Mouse (Mus musculus): Measurements from ENCODE around the gene Tbc1d10b.

The Tbc1d10b gene

DNA sequence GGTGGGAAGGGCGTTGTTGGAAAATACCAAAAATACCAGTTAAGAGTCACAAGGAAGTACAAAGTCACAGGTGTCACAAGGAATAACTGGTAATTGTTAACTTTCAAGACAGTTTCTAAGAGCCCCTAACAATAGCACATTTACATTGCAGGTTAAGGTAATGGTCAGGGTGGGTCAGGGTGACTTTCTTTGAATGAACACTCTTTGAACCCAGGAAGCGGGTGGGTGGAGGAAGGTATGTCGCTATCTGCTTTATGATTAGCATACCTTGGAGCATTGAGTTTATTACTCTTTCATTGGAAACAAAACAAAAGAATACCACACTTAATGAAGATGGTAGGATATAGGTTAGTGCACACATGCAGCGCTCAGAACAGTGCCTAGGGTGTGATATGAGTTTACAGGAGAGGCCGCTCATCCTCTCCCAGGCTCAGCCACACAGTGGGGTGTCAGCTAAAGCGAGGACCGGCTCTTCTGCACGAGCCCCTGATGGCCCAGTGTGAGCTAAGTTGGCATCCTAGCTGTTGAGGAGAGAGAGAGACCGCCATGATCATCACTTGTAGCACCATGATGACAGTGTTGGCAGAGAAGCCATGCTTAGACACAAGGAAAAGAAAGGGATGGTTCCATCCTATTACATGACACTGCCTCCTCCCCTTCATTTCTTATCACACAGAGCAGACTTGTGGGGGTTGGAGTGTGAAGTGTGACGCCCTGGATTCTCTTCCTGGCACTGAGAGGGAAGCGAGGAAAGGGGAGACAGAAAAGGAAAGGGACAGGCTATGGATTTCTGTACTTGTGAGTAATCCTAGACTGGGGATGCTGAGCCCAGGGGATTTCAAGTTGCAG lies 17.1 kb upstream of the Tbc1d10b start:
- DNase-seq (ENCODE audit: extremely low read depth, insufficient read length, low spot score) = no peak

DNA sequence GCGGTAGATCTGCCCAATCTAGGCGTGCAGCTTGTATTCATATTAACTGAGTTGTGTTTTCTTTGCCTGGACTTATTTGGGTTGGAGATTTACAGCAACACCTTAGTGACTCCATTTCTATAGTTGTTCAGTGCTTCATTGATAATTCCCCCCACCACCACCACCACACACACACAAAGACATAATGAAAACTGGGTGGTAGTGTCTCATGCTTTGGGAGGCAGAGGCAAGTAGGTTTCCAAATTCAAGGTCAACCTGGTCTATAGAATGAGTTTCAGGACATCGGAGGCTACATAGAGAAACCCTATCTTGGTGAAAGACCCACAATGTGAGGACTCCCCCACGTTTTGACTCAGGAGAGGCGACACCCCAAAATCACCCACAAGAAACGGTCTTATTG lies 16.3 kb upstream of the Tbc1d10b start:
- DNase-seq (ENCODE audit: extremely low read depth, insufficient read length, low spot score) = no peak

DNA sequence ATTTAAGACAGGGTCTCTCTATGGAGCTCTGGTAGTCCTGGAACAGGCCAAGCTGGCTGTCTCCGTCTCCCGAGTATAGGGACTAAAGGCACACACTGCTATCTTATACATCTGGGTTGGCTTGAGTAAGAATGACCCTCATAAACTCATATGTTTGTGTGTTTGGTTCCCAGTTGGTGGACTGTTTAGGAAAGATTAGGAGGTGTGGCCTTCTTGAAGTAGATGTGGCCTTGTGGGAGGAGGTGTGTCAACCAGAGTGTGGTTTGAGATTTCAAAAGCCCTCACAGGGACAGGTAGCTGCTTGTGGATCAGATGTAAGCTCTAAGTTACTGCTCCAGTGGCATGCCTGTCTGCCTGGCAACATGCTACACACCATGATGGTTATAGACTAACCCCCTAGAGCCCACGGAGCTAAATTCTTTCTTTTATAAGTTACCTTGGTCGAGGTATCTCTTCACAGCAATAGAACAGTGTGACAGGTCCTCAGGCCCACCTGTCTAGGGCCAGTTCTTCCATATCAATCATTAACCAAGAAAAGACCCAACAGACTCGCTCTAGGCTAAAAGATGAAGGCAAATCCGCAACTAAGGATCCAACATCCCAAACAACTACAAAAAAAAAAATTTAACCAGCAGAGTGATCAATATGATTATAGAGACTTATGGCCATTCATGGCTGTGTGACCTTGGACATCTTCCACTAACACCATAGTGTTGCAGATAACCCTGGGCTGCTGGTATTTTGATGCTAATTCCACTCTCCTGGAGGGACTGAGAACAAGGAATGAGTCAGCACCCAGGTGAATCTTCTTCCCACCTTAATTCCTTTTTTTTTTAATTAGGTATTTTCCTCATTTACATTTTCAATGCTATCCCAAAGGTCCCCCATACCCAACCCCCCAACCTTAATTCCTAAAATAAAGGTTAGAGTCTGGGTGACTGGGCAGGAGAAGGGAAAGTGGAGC lies 15.5 kb upstream of the Tbc1d10b start:
- DNase-seq (ENCODE audit: extremely low read depth, insufficient read length, low spot score) = no peak

DNA sequence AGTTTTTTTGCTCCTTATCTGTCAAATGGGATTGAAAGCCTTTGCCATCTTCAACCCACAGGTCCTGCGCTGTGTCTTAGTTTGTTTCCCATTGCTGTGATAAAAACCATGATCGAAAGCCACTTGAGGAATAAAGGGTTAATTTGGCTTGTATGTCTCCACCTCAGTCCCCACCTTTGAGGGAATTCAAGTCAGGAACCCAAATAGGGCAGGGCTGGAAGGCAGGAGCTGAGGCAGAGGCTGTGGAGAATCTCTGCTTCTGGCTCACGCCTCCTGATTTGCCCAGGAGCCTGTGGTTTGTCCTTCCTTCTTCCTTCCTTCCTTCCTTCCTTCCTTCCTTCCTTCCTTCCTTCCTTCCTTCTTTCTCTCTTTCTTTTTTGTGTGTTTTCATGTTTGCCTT lies 14.8 kb upstream of the Tbc1d10b start:
- no peak for DNase-seq (ENCODE audit: extremely low read depth, insufficient read length, low spot score)

DNA sequence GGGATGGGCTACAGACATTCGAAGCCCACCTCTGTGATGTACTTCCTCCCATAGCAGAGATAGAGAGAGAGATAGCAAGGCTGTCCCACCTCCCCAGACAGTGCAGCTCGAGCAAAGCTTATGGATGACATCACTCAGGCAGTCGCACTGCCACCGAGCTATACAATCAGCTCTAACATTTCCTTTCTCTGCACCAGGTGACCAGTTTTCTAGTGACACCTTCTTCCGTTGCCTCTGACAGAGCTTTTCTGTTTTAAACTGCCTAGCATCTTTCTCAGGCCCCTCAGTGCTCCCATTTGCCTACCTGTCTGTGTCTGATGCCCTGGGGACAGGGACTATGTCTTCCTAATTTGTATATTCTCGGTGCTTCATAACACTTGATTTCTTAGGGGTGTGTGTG lies 12.2 kb upstream of the Tbc1d10b start:
- DNase-seq (ENCODE audit: extremely low read depth, insufficient read length, low spot score) = no peak

DNA sequence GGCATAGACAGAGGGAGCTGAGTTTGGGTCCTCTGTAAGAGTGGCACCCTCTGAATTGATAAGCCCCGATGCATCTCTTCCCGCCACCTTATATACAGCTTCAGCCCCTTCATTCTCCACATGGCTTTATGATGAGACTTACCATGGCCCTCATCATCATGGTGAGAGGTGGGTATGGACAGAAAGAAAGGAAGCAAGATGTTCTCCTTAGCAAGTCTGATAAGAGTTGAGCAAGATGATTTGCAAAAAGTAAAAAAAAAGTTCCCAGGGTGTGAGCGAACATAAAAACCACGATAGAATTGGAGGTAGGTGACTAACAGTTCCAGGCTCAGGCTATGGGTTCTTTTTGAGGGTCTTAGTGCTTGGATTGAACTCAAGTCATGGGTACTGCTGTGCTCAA lies 10.4 kb upstream of the Tbc1d10b start:
- DNase-seq (ENCODE audit: extremely low read depth, insufficient read length, low spot score) = no peak

DNA sequence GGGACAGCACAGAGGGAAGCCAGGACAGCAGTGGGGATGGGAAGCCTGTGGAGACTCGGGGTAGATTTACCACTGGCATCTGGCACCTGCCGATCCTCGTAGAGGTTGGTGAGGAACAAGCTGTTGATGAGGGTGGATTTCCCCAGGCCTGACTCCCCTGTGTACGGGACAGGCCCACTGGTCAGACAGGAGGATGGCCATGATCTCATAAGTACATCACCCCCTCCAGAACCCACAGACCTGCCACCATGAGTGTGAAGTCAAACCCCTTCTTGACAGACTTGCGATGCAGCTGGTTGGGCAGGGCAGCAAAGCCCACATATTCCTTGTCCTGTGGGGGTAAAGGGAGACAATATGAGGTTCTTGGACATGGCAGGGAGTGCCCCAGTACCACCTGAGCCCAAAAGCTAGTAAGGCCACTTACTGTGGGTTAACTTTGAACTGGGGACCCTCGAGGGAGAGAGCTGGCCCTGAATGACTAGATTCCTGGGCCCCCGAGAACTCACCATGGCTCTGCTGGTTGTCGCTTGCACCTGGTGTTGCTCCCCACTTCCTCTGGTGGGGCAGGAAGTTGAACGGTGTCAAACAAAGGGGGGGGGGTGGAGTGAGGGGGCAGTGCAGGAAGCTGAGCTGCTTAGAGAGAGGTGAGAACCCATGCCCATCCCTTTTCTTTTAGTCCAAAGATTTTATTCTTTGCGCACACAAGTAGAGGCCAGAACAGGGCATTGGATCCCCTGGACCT lies 9.8 kb upstream of the Tbc1d10b start:
- no peak for DNase-seq (ENCODE audit: extremely low read depth, insufficient read length, low spot score)

DNA sequence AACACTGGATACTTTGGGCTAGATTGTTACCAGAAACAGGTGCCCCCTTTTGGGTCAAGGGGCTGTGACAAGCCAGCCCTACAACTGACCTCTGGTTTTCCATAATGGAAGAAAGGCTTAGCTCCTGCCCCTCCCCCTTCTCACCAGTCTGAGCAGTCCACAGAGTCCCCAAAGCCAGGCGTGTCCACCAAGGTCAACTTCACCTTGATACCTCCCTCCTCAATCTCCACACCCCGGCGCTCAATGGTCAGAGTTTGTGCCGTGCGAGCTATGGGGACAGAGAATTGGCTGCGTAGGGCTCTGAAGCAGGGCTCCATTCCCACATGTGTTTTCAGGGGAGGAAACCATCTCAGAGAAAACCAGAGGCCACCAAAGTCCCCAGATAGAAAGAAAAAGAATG lies 9.2 kb upstream of the Tbc1d10b start:
- no peak for DNase-seq (ENCODE audit: extremely low read depth, insufficient read length, low spot score)

DNA sequence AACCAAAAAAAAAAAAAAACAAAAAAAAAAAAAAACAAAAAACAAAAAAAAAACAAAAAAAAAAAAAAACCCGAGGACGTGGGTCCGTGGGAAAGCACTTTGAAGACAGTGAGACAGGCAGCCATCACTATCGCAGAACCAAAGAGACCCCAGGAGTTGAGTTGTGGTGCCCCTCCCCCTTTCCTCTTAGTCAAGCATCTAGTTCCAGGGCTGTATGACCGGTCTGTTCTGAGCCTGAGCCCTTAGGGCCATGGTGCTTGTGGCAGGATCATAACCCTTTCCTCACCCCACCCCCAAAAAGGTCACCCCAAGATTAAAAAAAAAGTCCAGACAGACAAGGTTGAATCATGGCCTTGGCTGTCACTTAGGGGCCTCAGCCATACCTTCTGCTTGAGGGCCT lies 8.0 kb upstream of the Tbc1d10b start:
- no peak for DNase-seq (ENCODE audit: extremely low read depth, insufficient read length, low spot score)

DNA sequence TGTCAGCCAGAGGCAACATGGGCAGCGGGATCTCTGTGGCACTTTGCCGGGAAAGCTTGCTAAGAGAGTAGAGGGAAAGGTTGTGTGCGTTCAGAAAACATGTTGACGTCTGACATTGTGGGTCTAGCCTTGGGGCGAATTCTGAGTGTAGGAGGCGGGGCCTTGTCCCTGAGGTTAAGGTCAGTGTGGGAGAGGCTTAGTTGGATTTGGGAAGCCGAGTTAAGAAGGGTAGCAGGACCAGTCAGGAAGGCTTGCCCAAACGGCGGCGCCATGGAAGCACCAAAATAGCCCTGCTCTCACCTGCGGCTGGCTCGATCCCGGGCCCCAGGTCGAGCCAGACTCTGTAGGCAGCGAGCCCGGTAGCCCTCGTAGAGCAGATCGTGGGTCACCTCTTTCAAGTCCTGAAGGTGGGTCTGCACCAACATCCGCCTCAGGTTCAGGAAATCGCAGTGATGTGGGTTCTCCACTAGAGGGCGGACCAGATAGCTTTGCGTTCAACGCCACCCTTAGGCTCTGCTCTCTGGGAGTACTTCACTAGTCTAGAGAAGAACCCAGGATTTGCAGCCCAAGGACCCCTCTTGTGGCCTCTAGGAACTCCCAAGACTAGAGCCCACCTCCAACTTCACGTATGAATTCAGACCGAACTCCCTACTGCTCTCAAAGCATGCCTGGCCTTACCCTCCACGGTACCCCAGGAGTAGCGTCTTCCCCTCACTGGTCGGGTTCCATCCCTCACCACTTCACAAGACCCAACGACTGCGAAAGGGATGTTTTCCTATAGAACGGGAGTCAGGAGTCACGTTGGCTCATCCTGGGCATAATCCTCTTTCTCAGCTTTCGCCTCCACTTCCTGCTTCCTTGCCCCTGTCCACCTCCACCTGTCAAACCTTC lies 7.0 kb upstream of the Tbc1d10b start:
- DNase-seq (ENCODE audit: extremely low read depth, insufficient read length, low spot score) = peak; percentile 54

DNA sequence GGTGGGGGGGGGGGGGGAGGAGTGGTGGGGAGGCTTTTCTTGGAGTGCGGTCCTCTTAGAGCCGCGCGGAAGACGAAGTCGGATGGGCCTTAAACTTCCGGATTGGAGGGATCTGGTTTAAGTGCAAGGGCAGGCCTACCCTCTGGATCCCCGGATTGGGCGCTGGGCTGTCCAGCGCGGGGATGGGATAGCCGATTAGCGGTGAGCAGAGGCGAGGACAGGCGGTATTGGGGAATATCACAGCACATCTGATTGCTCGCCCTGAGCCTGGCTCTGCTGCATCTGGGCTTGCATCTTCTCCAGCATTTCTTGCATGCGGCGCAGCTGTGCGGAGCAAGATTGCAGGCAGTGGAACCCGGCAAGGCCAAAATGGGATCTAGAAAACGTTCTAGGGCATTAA lies 6.3 kb upstream of the Tbc1d10b start:
- DNase-seq (ENCODE audit: extremely low read depth, insufficient read length, low spot score) = no peak

DNA sequence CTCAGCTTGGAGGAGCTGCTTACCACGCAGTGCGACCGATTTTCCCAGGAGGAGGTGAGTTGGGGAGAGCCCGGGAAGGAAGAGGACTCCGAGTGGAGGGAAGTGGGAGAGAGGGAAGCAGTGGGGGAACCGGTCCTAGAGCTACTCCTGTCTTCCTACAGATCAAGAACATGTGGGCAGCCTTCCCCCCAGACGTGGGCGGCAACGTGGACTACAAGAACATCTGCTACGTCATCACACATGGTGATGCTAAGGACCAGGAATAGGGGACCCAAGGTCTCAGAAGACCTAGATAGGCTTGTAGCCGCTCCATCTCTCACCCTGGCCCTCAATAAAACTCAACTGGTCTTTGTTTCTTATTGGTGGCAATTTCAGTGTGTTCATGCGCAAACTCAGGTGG lies 5.7 kb upstream of the Tbc1d10b start:
- DNase-seq (ENCODE audit: extremely low read depth, insufficient read length, low spot score) = no peak

DNA sequence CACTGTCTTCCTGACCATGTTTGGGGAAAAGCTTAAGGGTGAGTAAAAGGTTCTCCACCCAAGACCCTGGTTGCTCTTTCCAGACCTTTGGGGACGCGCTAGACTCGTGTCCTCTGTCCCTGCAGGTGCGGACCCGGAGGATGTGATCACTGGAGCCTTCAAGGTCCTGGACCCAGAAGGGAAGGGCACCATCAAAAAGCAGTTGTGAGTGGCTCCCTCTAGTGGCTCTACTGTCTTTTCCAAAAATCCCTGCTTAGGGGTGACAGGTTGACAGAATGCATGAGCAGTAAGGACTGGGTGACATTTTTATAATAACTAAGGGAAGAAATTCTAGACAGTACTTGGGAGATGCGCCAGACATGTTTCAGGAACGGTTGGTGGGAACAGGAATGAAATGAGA lies 5.2 kb upstream of the Tbc1d10b start:
- DNase-seq (ENCODE audit: extremely low read depth, insufficient read length, low spot score) = no peak

DNA sequence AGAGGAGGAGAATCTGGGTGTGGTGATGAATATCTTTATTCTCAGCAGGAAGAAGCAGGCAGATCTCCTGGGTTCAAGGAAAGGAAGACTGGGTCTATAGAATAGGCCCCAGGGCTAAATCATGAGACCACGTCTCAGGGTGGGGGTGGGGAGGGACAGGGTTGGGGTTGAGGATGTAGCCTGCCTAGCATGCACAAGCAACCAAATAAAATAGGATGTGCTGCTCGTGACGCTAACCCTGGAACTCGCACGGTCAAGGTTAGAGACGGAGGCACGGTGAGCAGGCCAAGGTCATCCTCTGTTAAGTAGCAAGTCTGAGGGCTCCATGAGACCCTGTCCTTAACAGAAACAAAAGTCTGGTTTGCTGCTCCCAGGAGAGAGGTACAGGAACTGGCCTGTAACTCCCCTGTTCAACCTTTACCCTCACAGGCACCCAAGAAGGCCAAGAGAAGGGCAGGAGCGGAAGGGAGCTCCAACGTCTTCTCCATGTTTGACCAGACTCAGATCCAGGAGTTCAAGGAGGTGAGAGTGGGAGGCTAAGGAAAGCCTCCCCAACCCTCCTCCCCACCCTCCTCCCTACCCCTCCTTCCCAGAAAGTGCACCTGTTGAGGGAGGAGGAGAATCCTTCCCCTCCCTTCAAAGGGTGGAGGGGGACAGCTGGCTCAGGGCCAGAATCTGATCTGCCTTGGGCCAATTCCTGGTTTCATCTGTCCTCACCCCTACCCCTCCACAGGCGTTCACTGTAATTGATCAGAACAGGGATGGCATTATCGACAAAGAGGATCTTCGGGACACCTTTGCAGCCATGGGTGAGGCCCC lies 4.4 kb upstream of the Tbc1d10b start:
- DNase-seq (ENCODE audit: extremely low read depth, insufficient read length, low spot score) = no peak

DNA sequence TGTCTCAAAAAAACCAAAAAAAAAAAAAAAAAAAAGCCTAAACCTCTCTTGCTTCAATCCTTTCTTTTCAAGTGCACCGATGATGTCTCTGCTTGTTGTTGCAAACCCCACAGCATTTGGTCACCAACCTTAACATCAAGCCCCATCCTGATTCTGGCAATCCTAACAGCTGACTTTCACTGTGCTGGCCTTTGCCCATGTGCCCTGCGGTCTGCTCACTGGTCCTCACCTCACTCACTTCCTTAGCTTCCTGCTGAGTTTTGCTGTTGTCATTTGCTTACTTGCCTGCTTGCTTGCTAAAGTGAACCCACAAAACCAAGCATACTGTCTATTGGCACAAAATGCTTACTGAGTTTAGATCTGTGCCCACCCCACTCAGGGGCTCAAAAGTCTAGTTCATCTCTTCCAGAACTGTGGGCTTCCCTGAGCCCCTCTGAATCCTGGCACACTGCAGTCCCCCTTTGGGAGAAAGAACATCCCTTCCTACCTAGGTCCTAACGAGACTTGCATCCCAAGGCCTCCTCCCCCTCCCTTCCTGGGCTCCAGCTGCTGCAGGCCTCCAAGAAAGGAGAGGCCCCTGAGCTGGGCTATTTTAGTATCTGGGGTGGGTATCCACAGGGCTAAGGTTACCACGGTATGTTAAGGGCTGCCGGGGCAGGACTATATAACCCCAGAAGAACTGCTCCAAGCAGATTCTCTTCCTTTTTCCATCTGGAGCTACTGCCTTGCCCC lies 2.9 kb upstream of the Tbc1d10b start:
- no peak for DNase-seq (ENCODE audit: extremely low read depth, insufficient read length, low spot score)

DNA sequence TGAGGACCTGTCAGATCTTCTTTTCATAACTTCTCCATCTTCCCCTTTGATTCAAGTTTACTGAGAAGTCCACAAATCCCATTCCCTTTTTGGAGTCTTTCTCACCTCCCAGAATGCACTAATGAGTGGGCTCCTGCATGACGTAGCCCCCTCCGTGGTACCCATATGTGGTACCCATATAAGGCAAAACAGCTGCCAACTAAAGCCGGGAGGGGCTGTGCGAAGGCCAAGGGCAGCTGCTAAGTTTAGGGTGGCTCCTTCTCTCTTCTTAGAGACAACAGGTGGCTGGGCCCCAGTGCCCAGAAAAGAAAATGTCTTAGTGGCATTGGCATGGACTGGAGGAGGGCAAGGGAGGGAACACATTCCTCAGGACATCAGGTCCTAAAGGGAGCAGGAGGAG lies 2.0 kb upstream of the Tbc1d10b start:
- DNase-seq (ENCODE audit: extremely low read depth, insufficient read length, low spot score) = no peak

DNA sequence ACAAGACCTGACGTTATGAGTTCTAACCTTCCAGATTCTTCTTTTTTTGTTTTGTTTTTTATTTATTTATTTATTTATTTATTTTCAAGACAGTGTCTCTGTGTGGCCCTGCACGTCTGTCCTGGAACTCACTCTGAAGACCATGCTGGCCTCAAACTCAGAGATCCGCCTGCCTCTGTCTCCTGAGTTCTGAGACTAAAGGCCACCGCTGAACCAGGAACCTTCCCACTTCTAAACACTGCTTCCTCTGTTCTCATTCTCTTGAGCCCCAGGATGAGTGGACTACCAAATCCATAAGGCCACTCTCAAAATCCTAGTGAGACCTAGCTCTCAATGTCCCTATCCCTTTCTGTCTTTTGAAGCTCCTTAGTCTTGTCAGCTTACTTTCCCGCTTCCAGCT lies 1.6 kb upstream of the Tbc1d10b start:
- DNase-seq (ENCODE audit: extremely low read depth, insufficient read length, low spot score) = no peak

DNA sequence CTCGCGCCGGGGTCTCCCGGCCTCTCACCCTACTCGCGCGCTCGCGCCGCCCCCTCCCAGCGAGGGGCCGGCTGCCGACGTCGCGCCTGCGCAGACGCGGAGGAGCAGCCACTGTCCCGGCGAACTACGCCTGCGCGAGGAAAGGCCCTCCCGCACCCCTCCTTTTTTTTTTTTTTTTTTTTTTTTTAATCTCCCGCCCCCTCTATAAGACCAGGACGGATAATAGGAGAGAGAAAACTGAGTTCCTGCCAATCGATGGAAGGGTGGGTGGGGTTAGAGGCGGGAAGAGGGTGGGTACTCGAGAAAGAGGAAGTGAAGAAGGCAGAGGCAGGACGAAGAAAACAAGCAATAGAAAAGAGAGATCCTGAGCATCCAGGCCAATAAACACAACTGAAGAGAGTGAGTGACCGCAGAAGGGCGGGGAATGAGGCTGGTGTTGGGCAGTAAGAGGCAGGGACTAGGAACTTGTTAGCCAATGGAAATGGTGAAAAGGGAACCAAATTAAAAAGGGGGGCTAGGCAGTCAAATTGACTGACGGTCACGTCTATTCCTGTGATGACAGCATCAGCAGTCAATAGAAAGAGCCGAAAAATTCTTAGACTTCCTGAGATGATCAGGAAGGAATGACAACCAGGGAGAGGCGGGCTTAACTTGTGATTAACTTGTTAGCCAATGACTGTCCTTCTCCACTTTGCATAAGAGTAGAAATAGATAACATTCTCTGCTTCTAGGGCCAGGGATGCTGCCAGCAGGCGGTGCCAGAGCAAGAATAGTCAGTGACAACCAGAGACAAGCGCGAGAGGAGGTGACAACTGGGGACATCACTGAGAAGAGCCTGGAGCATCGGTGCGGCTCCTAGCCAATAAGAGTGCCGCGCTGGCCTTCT lies 528 bp upstream of the Tbc1d10b start, which contains the start of gene Mylpf:
Gene Mylpf, plus strand, starts transcription at position 338 of the 886 bp plus-strand sequence.
- peak; percentile 94 for DNase-seq (ENCODE audit: extremely low read depth, insufficient read length, low spot score)
